Mouse (Mus musculus): ENCODE data around the gene Akt3.
A peak's percentile ranks its signal among the peaks of the same experiment; 100 is the strongest.

Akt3 gene

GRCm38 (mm10) chr1:177258034-177258342 lies at the start of gene Akt3:
Gene Akt3, minus strand, starts transcription at chr1:177258203.
- DNase-seq (ENCODE audit: low spot score): no peak

GRCm38 (mm10) chr1:177307549-177307948 lies 49.5 kb upstream of the Akt3 start:
- DNase-seq (ENCODE audit: low spot score): no peak

GRCm38 (mm10) chr1:177298231-177298630 lies 40.2 kb upstream of the Akt3 start:
- no peak for DNase-seq (ENCODE audit: low spot score)

DNA sequence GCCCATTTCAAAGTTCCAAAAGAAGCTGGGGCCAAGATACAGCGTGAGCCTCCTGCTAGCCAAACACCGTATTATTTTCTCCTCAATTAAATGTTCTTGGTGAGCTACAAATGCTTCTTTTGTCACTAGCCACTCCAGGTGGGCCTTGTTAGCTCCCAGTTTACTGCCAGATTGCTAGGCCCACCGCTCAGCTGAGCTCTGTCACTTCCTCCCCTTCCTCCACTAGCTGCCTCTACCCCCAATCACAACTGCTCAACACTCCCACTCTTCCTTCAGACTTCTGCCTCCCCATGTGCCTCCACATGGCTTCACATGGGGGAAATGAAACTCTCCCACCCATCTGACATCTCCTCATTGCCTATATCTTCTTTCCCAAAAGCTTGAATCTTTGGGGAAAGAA lies 28.8 kb upstream of the Akt3 start:
- DNase-seq (ENCODE audit: low spot score): no peak

GRCm38 (mm10) chr1:177281925-177282324 lies 23.9 kb upstream of the Akt3 start:
- DNase-seq (ENCODE audit: low spot score): no peak

- no peak for DNase-seq (ENCODE audit: low spot score)
Measured at GRCm38 (mm10) chr1:177277361-177277760, 19.4 kb upstream of the Akt3 start.

GRCm38 (mm10) chr1:177267645-177268044 lies 9.6 kb upstream of the Akt3 start:
- DNase-seq (ENCODE audit: low spot score): no peak

- no peak for DNase-seq (ENCODE audit: low spot score)
Measured at GRCm38 (mm10) chr1:177262926-177263325, 4.9 kb upstream of the Akt3 start.

DNA sequence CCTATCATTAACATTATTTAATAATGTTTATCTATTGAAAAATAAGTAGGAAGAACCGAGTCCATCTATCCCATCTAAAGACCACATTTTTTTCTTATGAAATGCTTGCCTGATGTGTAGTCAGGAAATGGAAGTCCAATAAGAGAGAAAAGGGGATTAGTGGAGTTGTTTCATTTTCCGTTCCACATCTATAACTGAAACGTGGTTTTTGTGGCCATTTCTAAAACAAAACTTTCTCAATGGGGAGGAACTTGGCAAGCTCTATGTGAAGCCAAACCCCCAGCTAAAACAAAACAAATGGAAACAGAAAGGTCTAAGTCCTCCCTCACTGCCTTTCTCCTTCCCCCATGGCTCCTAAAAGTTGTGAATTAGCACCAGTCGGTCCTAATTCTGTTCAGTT lies 2.8 kb upstream of the Akt3 start:
- no peak for DNase-seq (ENCODE audit: low spot score)

- no peak for DNase-seq (ENCODE audit: low spot score)
Measured at GRCm38 (mm10) chr1:177259038-177259600, 1.1 kb upstream of the Akt3 start.

GRCm38 (mm10) chr1:177258343-177259037 lies 487 bp upstream of the Akt3 start:
- peak; percentile 62 for DNase-seq (ENCODE audit: low spot score)

GRCm38 (mm10) chr1:177257178-177258033 lies 597 bp downstream of the Akt3 start:
- DNase-seq (ENCODE audit: low spot score): peak; percentile 37

DNA sequence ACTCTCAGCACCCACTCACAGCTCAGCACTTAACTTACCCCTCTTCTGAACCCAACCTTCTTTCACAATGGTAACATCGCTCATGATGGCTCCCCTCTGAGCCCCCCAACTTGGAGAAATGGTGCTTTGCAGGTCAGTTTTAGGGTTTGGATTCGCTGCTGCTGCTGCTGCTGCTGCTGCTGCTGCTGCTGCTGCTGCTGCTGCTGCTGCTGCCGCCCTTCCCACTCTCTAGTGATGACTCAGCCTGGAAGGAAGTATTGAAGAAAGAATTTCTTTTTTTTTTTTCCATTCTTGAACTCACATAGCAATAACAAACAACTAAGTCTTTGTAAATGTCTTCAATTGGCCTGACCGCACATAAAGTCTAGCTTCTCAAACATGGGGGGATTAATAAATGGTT lies 9.4 kb downstream of the Akt3 start:
- no peak for DNase-seq (ENCODE audit: low spot score)

GRCm38 (mm10) chr1:177238368-177238767 lies 19.6 kb downstream of the Akt3 start:
- DNase-seq (ENCODE audit: low spot score): no peak

- no peak for DNase-seq (ENCODE audit: low spot score)
Measured at GRCm38 (mm10) chr1:177236695-177237094, 21.3 kb downstream of the Akt3 start.

DNA sequence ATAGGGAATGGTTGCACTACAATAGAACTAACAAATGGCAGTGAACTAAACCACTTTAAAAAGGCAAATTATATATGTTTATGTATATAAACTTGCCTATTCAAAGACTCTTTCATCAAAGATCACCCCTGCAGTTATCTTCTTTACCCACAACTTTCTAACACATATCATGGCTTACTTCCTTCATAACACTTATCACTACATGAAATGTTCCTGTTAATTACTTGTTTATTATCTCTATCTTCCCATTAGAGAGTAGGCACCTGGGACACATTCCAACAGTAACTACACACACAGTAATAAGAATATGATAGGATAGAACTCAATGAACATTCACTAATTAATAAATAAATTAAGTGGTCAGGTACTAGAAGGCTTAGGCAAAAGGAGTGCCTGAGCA lies 21.8 kb downstream of the Akt3 start:
- DNase-seq (ENCODE audit: low spot score): no peak

DNA sequence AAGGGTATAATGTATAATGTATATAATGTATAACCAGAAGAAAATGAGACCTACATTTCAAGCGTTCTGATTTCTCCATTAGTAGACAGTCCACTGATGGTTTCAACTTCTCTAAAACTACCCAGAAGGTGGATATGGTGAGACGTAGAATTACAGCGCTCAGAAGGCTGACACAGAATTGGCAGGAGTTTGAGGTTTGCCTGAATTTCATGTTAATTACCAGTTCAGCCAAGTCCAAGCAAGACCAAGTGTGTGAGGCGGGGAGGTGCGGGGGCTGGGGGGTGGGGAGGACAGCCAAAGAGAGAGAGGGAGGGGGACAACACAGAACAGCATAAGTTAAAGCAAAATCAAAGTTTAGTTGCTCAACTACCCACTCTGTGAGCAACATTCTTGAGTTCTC lies 23.5 kb downstream of the Akt3 start:
- DNase-seq (ENCODE audit: low spot score): no peak

DNA sequence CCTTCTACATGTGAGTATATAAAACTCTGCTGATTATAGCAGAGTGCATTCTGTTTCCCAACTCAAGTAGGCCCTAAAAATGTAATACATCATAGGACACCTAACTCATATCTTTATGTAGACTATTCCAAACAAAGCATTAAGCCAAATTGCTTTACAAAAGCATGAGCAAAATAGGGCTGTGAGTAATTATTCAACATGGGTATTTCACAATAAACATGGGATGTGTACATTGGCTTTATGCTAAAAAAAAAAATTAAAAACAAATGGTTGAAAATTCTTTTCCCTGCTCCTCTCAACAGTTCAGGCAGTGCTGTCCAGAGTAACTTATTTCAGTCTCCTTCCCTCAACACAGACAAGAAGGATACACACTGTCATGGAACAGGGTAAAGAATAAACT lies 26.9 kb downstream of the Akt3 start:
- no peak for DNase-seq (ENCODE audit: low spot score)

GRCm38 (mm10) chr1:177198978-177199377 lies 59.0 kb downstream of the Akt3 start:
- DNase-seq (ENCODE audit: low spot score): no peak

GRCm38 (mm10) chr1:177195224-177195623 lies 62.8 kb downstream of the Akt3 start:
- DNase-seq (ENCODE audit: low spot score): peak; percentile 38

GRCm38 (mm10) chr1:177194324-177194723 lies 63.7 kb downstream of the Akt3 start:
- no peak for DNase-seq (ENCODE audit: low spot score)

DNA sequence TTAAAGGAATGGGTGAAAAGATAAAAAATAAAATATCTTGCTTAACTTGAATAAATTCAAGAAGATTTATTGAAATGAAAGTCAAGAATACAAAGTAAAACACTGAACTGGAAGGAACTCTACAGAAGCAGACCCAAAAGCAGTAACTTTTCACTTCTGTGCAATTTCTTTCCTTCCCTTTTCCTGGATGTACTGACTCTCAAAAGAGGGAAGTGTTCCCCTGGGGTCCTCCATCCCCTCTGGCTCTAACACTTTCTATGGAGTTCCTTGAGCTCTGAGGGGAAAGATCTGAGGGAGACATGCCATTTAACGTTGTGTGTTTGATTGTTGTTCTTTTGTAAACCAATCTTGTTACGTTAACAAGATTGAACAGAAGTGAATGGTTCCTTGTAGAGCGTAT lies 66.4 kb downstream of the Akt3 start:
- no peak for DNase-seq (ENCODE audit: low spot score)

DNA sequence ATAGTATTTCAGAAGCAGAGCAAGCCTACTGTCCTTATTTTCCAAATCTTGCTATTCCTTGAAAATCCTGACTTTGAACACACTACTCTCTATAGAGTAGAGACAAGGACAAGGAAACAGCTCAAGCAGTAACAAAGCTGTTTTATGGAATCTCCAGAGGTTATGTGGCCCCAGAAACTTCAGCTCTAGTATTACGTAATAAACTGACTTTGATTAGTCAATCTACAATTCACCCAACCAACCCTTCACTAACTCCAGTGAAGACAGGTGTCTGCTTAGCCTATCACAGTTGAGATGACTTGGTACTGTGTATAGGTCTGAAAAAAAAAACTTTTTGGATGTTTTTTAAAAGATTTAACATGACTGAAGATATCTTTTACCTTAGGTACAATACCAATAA lies 67.6 kb downstream of the Akt3 start:
- DNase-seq (ENCODE audit: low spot score): no peak

Measured in adipocyte (in vitro differentiated cells).